Mouse (Mus musculus) kidney, postnatal 0 days (tissue): ENCODE measurements around the gene Pheta2. TPM values are rescaled to one million over a fixed set of nuclear protein-coding genes. Genes with fewer than 3 reads are reported as not detected.
"Not testable (repeated sequence)": the region's sequence is repeated elsewhere in the genome, so short reads cannot be mapped to it uniquely, and the experiment has no call there.

Source experiments
- ATAC-seq: fragments of 200-750 bp; cut with Nextera tagmentation; replicated peaks from 2 replicates; pipeline ENCODE4 v1.8.0; 2017; ENCODE audit warnings: low read depth, moderate number of reproducible peaks, moderate TSS enrichment, moderate library complexity; ENCODE audit not compliant: low FRiP score
- DNase-seq: peaks from one replicate; pipeline ENCODE4 v3.0.0-alpha.2; 2016; ENCODE audit warnings: low spot score
- H3K27ac ChIP-seq: fragments of 300-500 bp; sonication (generic); 2 replicates; pipeline ENCODE4 v1.5.1; 2014; ENCODE audit warnings: mild to moderate bottlenecking
- H3K27me3 ChIP-seq: fragments of 300-500 bp; sonication (generic); 2 replicates; pipeline ENCODE4 v1.6.1; 2014; ENCODE audit warnings: low read length, mixed read lengths; ENCODE audit not compliant: insufficient read depth
- H3K36me3 ChIP-seq: fragments of 300-500 bp; sonication (generic); 2 replicates; pipeline ENCODE4 v1.6.1; 2014; ENCODE audit warnings: low read length, mixed read lengths; ENCODE audit not compliant: insufficient read depth
- H3K4me1 ChIP-seq: fragments of 300-500 bp; sonication (generic); replicated peaks from 2 replicates; pipeline ENCODE4 v1.6.1; 2014; ENCODE audit warnings: antibody characterized with exemption, low read length, mixed read lengths; ENCODE audit not compliant: insufficient read depth
- H3K4me2 ChIP-seq: fragments of 300-500 bp; sonication (generic); 2 replicates; pipeline ENCODE4 v1.6.1; 2014; ENCODE audit warnings: mild to moderate bottlenecking, low read length, moderate library complexity, mixed read lengths
- H3K4me3 ChIP-seq: fragments of 300-500 bp; sonication (generic); replicated peaks from 2 replicates; pipeline ENCODE4 v1.5.1; 2014; ENCODE audit warnings: low read depth, low read length
- H3K9ac ChIP-seq: fragments of 300-500 bp; sonication (generic); 2 replicates; pipeline ENCODE4 v1.6.1; 2014; ENCODE audit warnings: low read depth, low read length
- H3K9me3 ChIP-seq: fragments of 300-500 bp; sonication (generic); replicated peaks from 2 replicates; pipeline ENCODE4 v1.6.1; 2016; ENCODE audit warnings: low read length, inconsistent platforms, mixed read lengths
- CTCF ChIP-seq: IDR thresholded peaks from 2 replicates; pipeline ENCODE4 v1.5.1; 2016; ENCODE audit warnings: antibody characterized with exemption, low read depth, mild to moderate bottlenecking, moderate library complexity
- WGBS: fragments of 180-500 bp; shearing (Covaris S2); extraction: QIAGEN DNeasy Blood & Tissue Kit; methylation state at CpG from one replicate; pipeline ENCODE4 v1.1.7; 2014; 5-methylcytosine and 5-hydroxymethylcytosine counted together
- microRNA-seq: library from miRNA; unstranded; fragments of <30 nt; microRNA quantifications from one replicate; pipeline ENCODE4, GENCODE M21; 2016
- polyA plus RNA-seq: library from polyadenylated mRNA; unstranded; fragments of >200 nt; fragmentation: Nextera tagmentation; extraction: Ambion mirVana; gene quantifications from 2 replicates; pipeline ENCODE4 v1.2.1, GENCODE M21; 2015

Gene Pheta2
- polyA plus RNA-seq, 1 experiment from 2014 or later = 7.4 TPM

GRCm38 (mm10) chr15:82379871-82380713, 41.4 kb downstream of the Pheta2 start, which contains the start of gene Cyp2d22:
Gene Cyp2d22, minus strand, starts transcription at chr15:82380260.
- Histone ChIP-seq H3K4me1 (peaks cover 12% of the 10 kb centered on the region), H3K9ac (peak within 1 kb of the TSS; percentile 71), H3K27me3 (no peaks in the 10 kb centered on the region), H3K4me3 (peak within 1 kb of the TSS; percentile 54), H3K36me3 (no peaks in the 10 kb centered on the region), H3K4me2 (peak within 1 kb of the TSS; percentile 75), H3K9me3 (no peaks in the 10 kb centered on the region), H3K27ac (peak within 1 kb of the TSS; percentile 93)
- DNase-seq (peak; percentile 84), ATAC-seq (peak; percentile 75)
- WGBS = 2% methylated on average over 19 of the region's 24 CpGs
- no peak for TF ChIP-seq CTCF

DNA sequence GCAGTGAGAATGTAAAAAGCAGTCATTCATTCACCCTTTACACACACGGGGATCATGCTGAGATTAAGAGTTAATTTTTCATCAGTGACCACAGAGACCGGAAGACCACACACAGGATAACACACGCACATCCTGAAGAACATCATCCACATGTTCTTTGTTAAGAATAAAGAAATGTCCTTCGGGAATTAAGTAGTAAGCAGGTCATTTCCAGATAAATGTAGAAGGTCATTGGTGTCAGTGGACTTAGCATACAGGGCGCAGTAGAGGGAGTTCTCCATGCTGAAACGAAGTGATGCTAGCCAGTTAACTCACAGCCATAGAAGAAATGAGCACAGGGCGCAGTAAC, 41.9 kb downstream of the Pheta2 start:
- no peaks in the 10 kb centered on the region for H3K27me3 ChIP-seq
- H3K9me3 ChIP-seq = no peaks in the 10 kb centered on the region
- H3K27ac ChIP-seq = peak overlapping the region; percentile 74; the same call in 1 of the 2 replicates
- no peak overlapping the region for H3K4me3 ChIP-seq
- no peak overlapping the region for H3K9ac ChIP-seq
- TF ChIP-seq CTCF = no peak
- peak; percentile 79 for DNase-seq
- peak; percentile 52; the same call in 1 of the 2 replicates for ATAC-seq
- no peaks in the 10 kb centered on the region for H3K36me3 ChIP-seq
- peak overlapping the region; percentile 75 for H3K4me2 ChIP-seq
- peaks cover 12% of the 10 kb centered on the region for H3K4me1 ChIP-seq
- 25% methylated on average over 7 of the region's 7 CpGs for WGBS

DNA sequence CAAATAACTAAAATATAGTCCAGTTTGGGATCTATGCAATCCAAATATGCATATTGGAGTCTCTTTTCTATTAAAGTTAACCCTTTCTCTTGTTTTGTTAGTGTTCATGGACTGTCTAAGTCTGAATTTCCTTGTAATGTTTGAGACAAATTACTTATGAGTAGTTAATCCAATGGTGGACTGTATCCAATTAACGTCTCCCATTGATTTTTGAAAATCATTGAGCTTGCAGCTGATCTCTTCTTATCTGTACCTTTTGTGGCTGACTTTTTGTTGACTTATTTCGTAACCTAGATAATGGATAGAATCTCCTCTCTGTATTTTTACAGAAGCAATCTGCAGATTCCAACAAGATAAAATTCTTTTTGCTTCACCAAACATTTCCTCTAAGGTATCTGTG, 43.7 kb downstream of the Pheta2 start:
- ATAC-seq = no peak
- no peak overlapping the region for H3K4me2 ChIP-seq
- H3K27me3 ChIP-seq = no peaks in the 10 kb centered on the region
- H3K4me3 ChIP-seq = no peak overlapping the region
- H3K4me1 ChIP-seq = peaks cover 7% of the 10 kb centered on the region
- H3K36me3 ChIP-seq = no peaks in the 10 kb centered on the region
- H3K9ac ChIP-seq = no peak overlapping the region
- no peak overlapping the region for H3K27ac ChIP-seq
- WGBS = 92% methylated on average over 2 of the region's 2 CpGs
- DNase-seq = no peak
- H3K9me3 ChIP-seq = no peaks in the 10 kb centered on the region
- no peak for TF ChIP-seq CTCF

DNA sequence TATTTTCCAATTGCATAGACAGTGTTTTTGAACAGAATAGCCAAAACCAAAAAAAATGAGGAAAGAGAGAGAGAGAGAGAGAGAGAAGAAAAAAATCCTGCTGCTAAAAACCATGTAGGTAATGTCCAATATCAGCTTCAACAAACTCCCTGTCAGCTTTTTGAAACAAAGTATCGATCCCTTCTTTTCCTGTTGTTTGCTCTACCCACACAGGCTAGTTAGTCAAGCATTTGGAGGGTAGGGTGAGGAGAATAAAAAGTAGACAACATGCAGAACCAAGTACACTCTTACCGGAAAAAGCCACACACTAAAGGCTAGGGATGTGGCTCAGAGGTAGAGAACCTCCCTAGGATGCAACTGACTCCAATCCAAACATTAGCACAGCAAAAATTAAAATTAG, 47.0 kb downstream of the Pheta2 start:
- Histone ChIP-seq H3K9ac (no peak overlapping the region), H3K9me3 (no peaks in the 10 kb centered on the region), H3K27ac (no peak overlapping the region), H3K4me1 (no peaks in the 10 kb centered on the region), H3K4me3 (no peak overlapping the region), H3K4me2 (no peak overlapping the region), H3K27me3 (no peaks in the 10 kb centered on the region), H3K36me3 (no peaks in the 10 kb centered on the region)
- ATAC-seq = no peak
- DNase-seq = no peak
- no peak for TF ChIP-seq CTCF
- 87% methylated on average over 2 of the region's 2 CpGs for WGBS

GRCm38 (mm10) chr15:82389916-82390315, 51.2 kb downstream of the Pheta2 start:
- not testable (repeated sequence) for H3K27me3 ChIP-seq, H3K27ac ChIP-seq, H3K4me1 ChIP-seq, ATAC-seq, H3K4me2 ChIP-seq, H3K36me3 ChIP-seq, H3K4me3 ChIP-seq, H3K9me3 ChIP-seq, H3K9ac ChIP-seq, DNase-seq
- WGBS = 88% methylated on average over 10 of the region's 10 CpGs

DNA sequence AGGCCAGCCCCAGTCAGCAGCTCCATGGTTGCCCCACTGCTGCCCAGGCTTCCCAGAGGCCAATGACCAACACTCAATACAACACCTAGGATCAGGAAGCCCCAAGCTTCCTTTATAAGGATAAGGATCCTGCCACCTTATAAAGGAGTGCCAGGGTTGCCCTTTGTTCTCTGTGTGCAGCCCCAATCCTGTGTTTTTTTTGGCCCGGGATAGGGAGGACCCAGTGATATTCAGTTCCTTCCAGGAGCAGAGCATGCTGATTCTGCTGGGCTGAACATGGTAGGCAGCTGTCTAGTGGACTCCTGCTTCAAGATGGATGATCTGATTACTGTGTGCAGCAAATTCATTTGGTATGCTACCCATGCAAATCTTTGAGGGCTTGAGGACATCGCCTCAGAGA, 55.2 kb downstream of the Pheta2 start, which contains the start of gene Cyp2d11:
Gene Cyp2d11 (minus strand): TSS at position 101 of the 400 bp plus-strand sequence.
- H3K36me3 ChIP-seq, H3K9ac ChIP-seq, H3K27me3 ChIP-seq, H3K9me3 ChIP-seq, H3K4me1 ChIP-seq, ATAC-seq, H3K27ac ChIP-seq, H3K4me2 ChIP-seq, H3K4me3 ChIP-seq, DNase-seq: not testable (repeated sequence)
- WGBS = 85% methylated on average over 2 of the region's 2 CpGs

Small RNAs within 50 kb of the gene (microRNA-seq; reads per million reads assigned to microRNA genes)
- not detected for gene Mir7684

Other genes starting within 250 kb of the Pheta2 start
- 10.7 and 11.9 TPM in 2 replicates for gene Ccdc134, start 211.0 kb upstream of the Pheta2 start, polyA plus RNA-seq
- 89.0 and 98.5 TPM in 2 replicates for gene Srebf2, start 191.8 kb upstream of the Pheta2 start, polyA plus RNA-seq
- gene Shisa8, start 126.1 kb upstream of the Pheta2 start, polyA plus RNA-seq = 0.66 and 0.96 TPM in 2 replicates
- 0.09 TPM in 1 of 2 replicates, not detected in the other for gene Tnfrsf13c, start 114.6 kb upstream of the Pheta2 start, polyA plus RNA-seq
- 45.0 and 46.4 TPM in 2 replicates for gene Cenpm, start 94.2 kb upstream of the Pheta2 start, polyA plus RNA-seq
- gene 1500009C09Rik, start 86.5 kb upstream of the Pheta2 start, polyA plus RNA-seq = not detected in 2 replicates
- 4.2 and 4.8 TPM in 2 replicates for gene Sept3, start 64.0 kb upstream of the Pheta2 start, polyA plus RNA-seq
- 0.11 and 0.31 TPM in 2 replicates for gene Wbp2nl, start 40.0 kb upstream of the Pheta2 start, polyA plus RNA-seq
- 95.0 and 101 TPM in 2 replicates for gene Naga, start within 50 bp of the Pheta2 start, polyA plus RNA-seq
- 375 and 378 TPM in 2 replicates for gene Smdt1, start within 50 bp of the Pheta2 start, polyA plus RNA-seq
- gene Ndufa6, start 15.4 kb downstream of the Pheta2 start, polyA plus RNA-seq = 793 and 923 TPM in 2 replicates
- 12.8 and 16.7 TPM in 2 replicates for gene Cyp2d22, start 41.3 kb downstream of the Pheta2 start, polyA plus RNA-seq
- gene Cyp2d11, start 55.1 kb downstream of the Pheta2 start, polyA plus RNA-seq = not detected in 2 replicates
- gene Cyp2d10, start 68.3 kb downstream of the Pheta2 start, polyA plus RNA-seq = 0.12 TPM in 1 of 2 replicates, not detected in the other
- 0.54 TPM in 1 of 2 replicates, not detected in the other for gene Cyp2d9, start 94.5 kb downstream of the Pheta2 start, polyA plus RNA-seq
- gene Cyp2d12, start 216.1 kb downstream of the Pheta2 start, polyA plus RNA-seq = 0.21 TPM in 1 of 2 replicates, not detected in the other